ENCODE assay signal across 8 mouse cellular contexts in genomic region chr2:32130435-32130834, GRCm38 (mm10). TPM values are rescaled to one million over a fixed set of nuclear protein-coding genes. Genes with fewer than 3 reads are reported as not detected.
A peak's percentile ranks its signal among the peaks of the same experiment; 100 is the strongest.
DNase-seq lines count a peak whose midpoint lies in the region; ATAC-seq and TF ChIP-seq lines count a peak whose summit lies in the region.

No protein-coding gene starts in this region.

- no peaks in the 10 kb centered on the region for H3K9me3 ChIP-seq in embryonic facial prominence, embryonic 10.5 days
- no peaks in the 10 kb centered on the region for H3K9me3 ChIP-seq in hindbrain, postnatal 0 days (ENCODE audit: low read length)
- no peaks in the 10 kb centered on the region for H3K9me3 ChIP-seq in liver, embryonic 13.5 days (replicated peaks)

- DNase-seq in layer of hippocampus, adult 11-12 months (ENCODE audit: low spot score) = peak; percentile 67
- no peak for DNase-seq in layer of hippocampus, adult 9-11 months
- peak; percentile 65 for DNase-seq in MEL-GATA-1-ER (ENCODE audit: extremely low read depth, low read depth)
- peak; percentile 58 for DNase-seq in embryonic facial prominence, embryonic 10.5 days (ENCODE audit: low spot score)
- peak; percentile 78 for DNase-seq in hindbrain, postnatal 0 days (ENCODE audit: low spot score)
- peak; percentile 69 for DNase-seq in liver, embryonic 13.5 days
- peak; percentile 73 to 80 for DNase-seq in right cerebral cortex, postnatal 10 days (ENCODE audit: low spot score in 2 of 2)
- DNase-seq in Muller cell, postnatal 12 days (ENCODE audit: inconsistent ontology term) = no peak

- no peak for ATAC-seq in hindbrain, postnatal 0 days
- no peak for ATAC-seq in liver, embryonic 13.5 days (ENCODE audit: low read depth)

- no peaks in the 10 kb centered on the region for H3K27me3 ChIP-seq in embryonic facial prominence, embryonic 10.5 days (replicated peaks; ENCODE audit: low read depth, poor library complexity, severe bottlenecking)
- no peaks in the 10 kb centered on the region for H3K27me3 ChIP-seq in hindbrain, postnatal 0 days (ENCODE audit: insufficient read depth, low read length)
- H3K27me3 ChIP-seq in liver, embryonic 13.5 days = no peaks in the 10 kb centered on the region

- H3K4me1 ChIP-seq in embryonic facial prominence, embryonic 10.5 days = peaks cover 28% of the 10 kb centered on the region
- no peaks in the 10 kb centered on the region for H3K4me1 ChIP-seq in hindbrain, postnatal 0 days (ENCODE audit: insufficient read depth, low read length)
- H3K4me1 ChIP-seq in liver, embryonic 13.5 days (replicated peaks) = peaks cover 86% of the 10 kb centered on the region

- H3K36me3 ChIP-seq in embryonic facial prominence, embryonic 10.5 days (replicated peaks) = no peaks in the 10 kb centered on the region
- no peaks in the 10 kb centered on the region for H3K36me3 ChIP-seq in hindbrain, postnatal 0 days (ENCODE audit: insufficient read depth, low read length)
- H3K36me3 ChIP-seq in liver, embryonic 13.5 days = no peaks in the 10 kb centered on the region

- TF ChIP-seq CTCF in hindbrain, postnatal 0 days (IDR thresholded peaks at IDR 0.05; ENCODE audit: low read depth) = peak; percentile 88

- no peak overlapping the region for H3K4me2 ChIP-seq in hindbrain, postnatal 0 days (ENCODE audit: low read depth, low read length)
- peak overlapping the region; percentile 52; the same call in 1 of the 2 replicates for H3K4me2 ChIP-seq in liver, embryonic 13.5 days

- H3K9ac ChIP-seq in hindbrain, postnatal 0 days (replicated peaks; ENCODE audit: low read length) = no peak overlapping the region
- peak overlapping the region; percentile 66 for H3K9ac ChIP-seq in liver, embryonic 13.5 days

- H3K27ac ChIP-seq in embryonic facial prominence, embryonic 10.5 days (replicated peaks) = no peak overlapping the region
- H3K27ac ChIP-seq in hindbrain, postnatal 0 days = no peak overlapping the region
- peak overlapping the region; percentile 100 for H3K27ac ChIP-seq in liver, embryonic 13.5 days

- WGBS in embryonic facial prominence, embryonic 10.5 days = 36% methylated on average over 6 of the region's 6 CpGs
- 34% methylated on average over 6 of the region's 6 CpGs for WGBS in hindbrain, postnatal 0 days
- WGBS in liver, embryonic 13.5 days (ENCODE audit: insufficient replicate concordance) = 28% methylated on average over 6 of the region's 6 CpGs

- H3K4me3 ChIP-seq in embryonic facial prominence, embryonic 10.5 days = no peak overlapping the region; the same call in 1 of the 2 replicates
- no peak overlapping the region for H3K4me3 ChIP-seq in hindbrain, postnatal 0 days (ENCODE audit: low read length)
- no peak overlapping the region for H3K4me3 ChIP-seq in liver, embryonic 13.5 days (replicated peaks)

RNA-seq across cellular contexts. Expression of gene Prrc2b, which starts 20.4 kb away (rescaled TPM):
- 60.0 and 69.9 TPM in 2 replicates for polyA plus RNA-seq in embryonic facial prominence, embryonic 10.5 days (2016; fragmentation: Nextera tagmentation; extraction: Ambion mirVana)
- total RNA-seq in hindbrain, postnatal 0 days (2014; rRNA removed) = 188 and 206 TPM in 2 replicates
- polyA plus RNA-seq in hindbrain, postnatal 0 days (2015; fragmentation: Nextera tagmentation; extraction: Ambion mirVana) = 44.8 and 55.9 TPM in 2 replicates
- 6.8 and 7.7 TPM in 2 replicates for polyA plus RNA-seq in liver, embryonic 13.5 days (2015; fragmentation: Nextera tagmentation; extraction: Ambion mirVana)

RNA-seq across cellular contexts. Expression of gene Plpp7, which starts 35.1 kb away (rescaled TPM):
- 4.7 and 5.7 TPM in 2 replicates for polyA plus RNA-seq in embryonic facial prominence, embryonic 10.5 days (2016; fragmentation: Nextera tagmentation; extraction: Ambion mirVana)
- total RNA-seq in hindbrain, postnatal 0 days (2014; rRNA removed) = 39.2 and 50.5 TPM in 2 replicates
- 28.2 and 28.3 TPM in 2 replicates for polyA plus RNA-seq in hindbrain, postnatal 0 days (2015; fragmentation: Nextera tagmentation; extraction: Ambion mirVana)
- polyA plus RNA-seq in liver, embryonic 13.5 days (2015; fragmentation: Nextera tagmentation; extraction: Ambion mirVana) = 2.0 and 2.2 TPM in 2 replicates

RNA-seq across cellular contexts. Expression of gene Fam78a, which starts 45.8 kb away (rescaled TPM):
- polyA plus RNA-seq in embryonic facial prominence, embryonic 10.5 days (2016; fragmentation: Nextera tagmentation; extraction: Ambion mirVana) = 1.8 and 2.2 TPM in 2 replicates
- total RNA-seq in hindbrain, postnatal 0 days (2014; rRNA removed) = 0.83 and 1.3 TPM in 2 replicates
- 0.21 and 0.39 TPM in 2 replicates for polyA plus RNA-seq in hindbrain, postnatal 0 days (2015; fragmentation: Nextera tagmentation; extraction: Ambion mirVana)
- 10.6 and 13.0 TPM in 2 replicates for polyA plus RNA-seq in liver, embryonic 13.5 days (2015; fragmentation: Nextera tagmentation; extraction: Ambion mirVana)

Comparison
In these comparisons a context has a peak if more than half of its experiments do, and no peak if none do; other contexts are left out.
1. DNase-seq: peak in layer of hippocampus, adult 11-12 months (single experiment), MEL-GATA-1-ER (single experiment), embryonic facial prominence, embryonic 10.5 days (single experiment), hindbrain, postnatal 0 days (single experiment), liver, embryonic 13.5 days (single experiment) and right cerebral cortex, postnatal 10 days (2 of 2); none in layer of hippocampus, adult 9-11 months (single experiment) and Muller cell, postnatal 12 days (single experiment).